Mouse (Mus musculus): ENCODE measurements around the gene Mrpl4. TPM values are rescaled to one million over a fixed set of nuclear protein-coding genes. Genes with fewer than 3 reads are reported as not detected.

The Mrpl4 gene
- polyA plus RNA-seq, 1 experiment from 2014 or later, result 129 TPM

GRCm38 (mm10) chr9:20972141-20972992, 30.2 kb upstream of the Mrpl4 start:
- H3K36me3 ChIP-seq (ENCODE audit: control insufficient read depth, insufficient read depth, low read length), result peaks cover 8% of the 10 kb centered on the region; the same call in 1 of the 2 replicates
- WGBS, result 43% methylated on average over 28 of the region's 28 CpGs
- peak overlapping the region; percentile 48; the same call in 1 of the 2 replicates for H3K9ac ChIP-seq (ENCODE audit: low read length)
- peak; percentile 20 for DNase-seq (ENCODE audit: low spot score)
- H3K4me1 ChIP-seq (ENCODE audit: control insufficient read depth, insufficient read depth, low read length), result peaks cover 10% of the 10 kb centered on the region
- H3K27ac ChIP-seq (ENCODE audit: low read depth, low read length), result no peak overlapping the region
- no peaks in the 10 kb centered on the region for H3K9me3 ChIP-seq (replicated peaks; ENCODE audit: control insufficient read depth, low read length)
- no peak for ATAC-seq
- no peaks in the 10 kb centered on the region for H3K27me3 ChIP-seq (replicated peaks; ENCODE audit: control insufficient read depth, insufficient read depth, low read length)
- 0 out of 2 replicates have a peak overlapping the region, but pooled peaks have one; percentile 17 for H3K4me2 ChIP-seq (ENCODE audit: low read length)
- H3K4me3 ChIP-seq (ENCODE audit: low read depth, low read length), result no peak overlapping the region

GRCm38 (mm10) chr9:20973001-20973681, 29.4 kb upstream of the Mrpl4 start:
- DNase-seq (ENCODE audit: low spot score) (no peak), ATAC-seq (no peak)
- Histone ChIP-seq H3K4me2 (ENCODE audit: low read length) (no peak overlapping the region), H3K4me3 (ENCODE audit: low read depth, low read length) (no peak overlapping the region), H3K9ac (ENCODE audit: low read length) (no peak overlapping the region), H3K27ac (ENCODE audit: low read depth, low read length) (no peak overlapping the region), H3K4me1 (ENCODE audit: control insufficient read depth, insufficient read depth, low read length) (peaks cover 10% of the 10 kb centered on the region), H3K27me3 (replicated peaks; ENCODE audit: control insufficient read depth, insufficient read depth, low read length) (no peaks in the 10 kb centered on the region), H3K36me3 (ENCODE audit: control insufficient read depth, insufficient read depth, low read length) (no peaks in the 10 kb centered on the region), H3K9me3 (replicated peaks; ENCODE audit: control insufficient read depth, low read length) (no peaks in the 10 kb centered on the region)
- 96% methylated on average over 4 of the region's 4 CpGs for WGBS

- DNase-seq (ENCODE audit: low spot score) (no peak), ATAC-seq (no peak)
- Histone ChIP-seq H3K27me3 (replicated peaks; ENCODE audit: control insufficient read depth, insufficient read depth, low read length) (no peaks in the 10 kb centered on the region), H3K4me2 (ENCODE audit: low read length) (no peak overlapping the region), H3K9ac (ENCODE audit: low read length) (no peak overlapping the region), H3K36me3 (ENCODE audit: control insufficient read depth, insufficient read depth, low read length) (no peaks in the 10 kb centered on the region), H3K4me3 (ENCODE audit: low read depth, low read length) (no peak overlapping the region), H3K4me1 (ENCODE audit: control insufficient read depth, insufficient read depth, low read length) (peaks cover 10% of the 10 kb centered on the region), H3K27ac (ENCODE audit: low read depth, low read length) (no peak overlapping the region), H3K9me3 (replicated peaks; ENCODE audit: control insufficient read depth, low read length) (no peaks in the 10 kb centered on the region)
- WGBS, result 61% methylated on average over 6 of the region's 6 CpGs
Observed at GRCm38 (mm10) chr9:20973682-20974075, 28.9 kb upstream of the Mrpl4 start.

- Histone ChIP-seq H3K27ac (ENCODE audit: low read depth, low read length) (no peak overlapping the region), H3K9me3 (replicated peaks; ENCODE audit: control insufficient read depth, low read length) (no peaks in the 10 kb centered on the region), H3K36me3 (ENCODE audit: control insufficient read depth, insufficient read depth, low read length) (no peaks in the 10 kb centered on the region), H3K9ac (ENCODE audit: low read length) (peak overlapping the region; percentile 76), H3K4me3 (ENCODE audit: low read depth, low read length) (peak overlapping the region; percentile 70), H3K4me1 (ENCODE audit: control insufficient read depth, insufficient read depth, low read length) (peaks cover 10% of the 10 kb centered on the region), H3K27me3 (replicated peaks; ENCODE audit: control insufficient read depth, insufficient read depth, low read length) (no peaks in the 10 kb centered on the region), H3K4me2 (ENCODE audit: low read length) (peak overlapping the region; percentile 97)
- under 1% methylated on average over 45 of the region's 45 CpGs for WGBS
- DNase-seq (ENCODE audit: low spot score) (peak; percentile 60), ATAC-seq (peak; percentile 63; the same call in 1 of the 2 replicates)
Observed at GRCm38 (mm10) chr9:20975431-20976215, 26.9 kb upstream of the Mrpl4 start.

GRCm38 (mm10) chr9:20976216-20976960, 26.1 kb upstream of the Mrpl4 start, which contains the start of gene S1pr2:
Gene S1pr2, minus strand, starts transcription at chr9:20976781.
- ATAC-seq (peak; percentile 77), DNase-seq (ENCODE audit: low spot score) (peak; percentile 72)
- Histone ChIP-seq H3K9ac (ENCODE audit: low read length) (peak within 1 kb of the TSS; percentile 76), H3K27me3 (replicated peaks; ENCODE audit: control insufficient read depth, insufficient read depth, low read length) (no peaks in the 10 kb centered on the region), H3K36me3 (ENCODE audit: control insufficient read depth, insufficient read depth, low read length) (no peaks in the 10 kb centered on the region), H3K9me3 (replicated peaks; ENCODE audit: control insufficient read depth, low read length) (no peaks in the 10 kb centered on the region), H3K27ac (ENCODE audit: low read depth, low read length) (no peak within 1 kb of the TSS), H3K4me3 (ENCODE audit: low read depth, low read length) (peak within 1 kb of the TSS; percentile 70), H3K4me1 (ENCODE audit: control insufficient read depth, insufficient read depth, low read length) (peaks cover 10% of the 10 kb centered on the region), H3K4me2 (ENCODE audit: low read length) (peak within 1 kb of the TSS; percentile 97)
- WGBS, result under 1% methylated on average over 43 of the region's 47 CpGs

- Histone ChIP-seq H3K4me1 (ENCODE audit: control insufficient read depth, insufficient read depth, low read length) (peaks cover 10% of the 10 kb centered on the region), H3K36me3 (ENCODE audit: control insufficient read depth, insufficient read depth, low read length) (no peaks in the 10 kb centered on the region), H3K4me2 (ENCODE audit: low read length) (peak overlapping the region; percentile 97), H3K4me3 (ENCODE audit: low read depth, low read length) (peak overlapping the region; percentile 70), H3K27me3 (replicated peaks; ENCODE audit: control insufficient read depth, insufficient read depth, low read length) (no peaks in the 10 kb centered on the region), H3K27ac (ENCODE audit: low read depth, low read length) (no peak overlapping the region), H3K9ac (ENCODE audit: low read length) (peak overlapping the region; percentile 76), H3K9me3 (replicated peaks; ENCODE audit: control insufficient read depth, low read length) (no peaks in the 10 kb centered on the region)
- ATAC-seq (0 out of 2 replicates have a peak, but pooled peaks have one; percentile 3), DNase-seq (ENCODE audit: low spot score) (no peak)
- 2% methylated on average over 4 of the region's 4 CpGs for WGBS
Observed at GRCm38 (mm10) chr9:20976961-20977689, 25.4 kb upstream of the Mrpl4 start.

- Histone ChIP-seq H3K27ac (ENCODE audit: low read depth, low read length) (no peak overlapping the region), H3K9me3 (replicated peaks; ENCODE audit: control insufficient read depth, low read length) (no peaks in the 10 kb centered on the region), H3K27me3 (replicated peaks; ENCODE audit: control insufficient read depth, insufficient read depth, low read length) (no peaks in the 10 kb centered on the region), H3K36me3 (ENCODE audit: control insufficient read depth, insufficient read depth, low read length) (no peaks in the 10 kb centered on the region), H3K4me2 (ENCODE audit: low read length) (no peak overlapping the region), H3K4me1 (ENCODE audit: control insufficient read depth, insufficient read depth, low read length) (peaks cover 10% of the 10 kb centered on the region), H3K9ac (ENCODE audit: low read length) (no peak overlapping the region), H3K4me3 (ENCODE audit: low read depth, low read length) (no peak overlapping the region)
- ATAC-seq, result no peak
- 59% methylated on average over 10 of the region's 10 CpGs for WGBS
- DNase-seq (ENCODE audit: low spot score), result no peak
Observed at GRCm38 (mm10) chr9:20978409-20979095, 24.0 kb upstream of the Mrpl4 start.
